Mouse (Mus musculus) small intestine, adult 2 months (tissue): ENCODE measurements around the gene Cry1. TPM values are rescaled to one million over a fixed set of nuclear protein-coding genes. Genes with fewer than 3 reads are reported as not detected.

Experiments used
- H3K27ac ChIP-seq: fragments of 200-500 bp; 2 replicates; pipeline ENCODE4 v1.5.1; 2012; ENCODE audit warnings: low read depth, low read length, control low read depth, inconsistent platforms; ENCODE audit not compliant: insufficient read depth
- H3K27me3 ChIP-seq: fragments of 200-500 bp; 2 replicates; pipeline ENCODE4 v1.6.1; 2012; ENCODE audit warnings: mild to moderate bottlenecking, moderate library complexity, low read length, inconsistent platforms; ENCODE audit not compliant: control insufficient read depth, insufficient read depth
- H3K36me3 ChIP-seq: fragments of 200-500 bp; 2 replicates; pipeline ENCODE4 v1.6.1; 2012; ENCODE audit warnings: mild to moderate bottlenecking, low read length, control low read depth, inconsistent platforms; ENCODE audit not compliant: control insufficient read depth, insufficient read depth
- H3K4me1 ChIP-seq: fragments of 200-500 bp; 2 replicates; pipeline ENCODE4 v1.6.1; 2012; ENCODE audit warnings: low read length, inconsistent platforms, mixed read lengths; ENCODE audit not compliant: control insufficient read depth, insufficient read depth, insufficient read length
- H3K4me3 ChIP-seq: fragments of 200-500 bp; 2 replicates; pipeline ENCODE4 v1.5.1; 2012; ENCODE audit warnings: low read depth, mild to moderate bottlenecking, control low read depth, inconsistent platforms, low read length, moderate library complexity
- CTCF ChIP-seq: fragments of 200-500 bp; IDR thresholded peaks from 2 replicates; pipeline ENCODE4 v1.5.1; 2012; ENCODE audit warnings: low read depth, mild to moderate bottlenecking, control low read depth, inconsistent platforms, low read length, moderate library complexity, mixed read lengths; ENCODE audit not compliant: insufficient replicate concordance, insufficient read length; ENCODE audit errors: extremely low read depth
- POLR2A ChIP-seq: fragments of 200-500 bp; IDR thresholded peaks from 2 replicates; pipeline ENCODE4 v1.6.1; 2012; ENCODE audit warnings: low read depth, mild to moderate bottlenecking, control low read depth, inconsistent platforms, low read length, moderate library complexity
- WGBS: fragments of 180-500 bp; shearing (Covaris S2); methylation state at CpG from one replicate; pipeline ENCODE4 v1.1.7; 2018; 5-methylcytosine and 5-hydroxymethylcytosine counted together
- polyA plus RNA-seq: library from polyadenylated mRNA; depleted of rRNA; stranded (reverse); fragments of >200 nt; gene quantifications from 2 replicates; pipeline ENCODE4 v1.2.3, GENCODE M21; 2012

Cry1 gene
- polyA plus RNA-seq, 1 experiment, result 14.7 TPM

DNA sequence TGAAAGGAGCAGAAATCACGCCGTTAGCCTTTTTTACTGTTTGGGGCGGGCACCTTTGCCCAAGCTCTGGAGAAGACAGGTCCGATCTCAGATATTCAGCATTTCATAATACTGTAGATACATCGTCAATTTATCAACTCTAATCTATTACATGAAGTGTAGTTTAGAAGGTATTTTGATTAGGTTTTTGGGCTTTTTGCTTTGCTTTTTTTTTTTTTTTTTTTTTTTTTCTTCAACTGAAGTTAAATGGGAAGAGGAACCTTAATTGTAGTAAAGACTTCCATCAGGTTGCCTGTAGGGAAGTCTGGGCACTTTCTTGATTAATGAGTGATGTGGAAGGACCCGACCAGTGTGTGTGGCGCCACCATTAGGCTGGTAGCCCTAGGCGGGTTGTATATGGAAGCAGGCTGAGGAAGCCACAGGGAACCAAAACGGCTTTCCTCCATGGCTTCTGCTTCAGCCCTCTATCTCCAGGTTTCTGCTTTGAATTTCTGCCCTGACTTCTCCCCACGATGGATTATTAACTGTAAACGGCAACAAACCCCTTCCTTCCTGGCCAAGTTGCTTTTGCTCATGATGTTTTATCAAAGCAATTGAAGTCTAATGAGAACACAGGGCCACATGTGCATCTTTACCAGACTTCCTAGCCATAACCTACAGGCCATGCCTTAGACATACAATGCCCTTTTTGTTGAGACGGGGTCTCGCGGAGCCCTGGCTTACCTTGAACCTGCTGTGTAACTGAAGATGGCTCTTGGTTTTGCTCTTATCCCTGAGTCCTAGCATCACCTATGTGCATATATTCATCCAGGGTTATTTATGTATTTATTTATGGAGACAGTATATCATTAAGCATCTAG lies 1.0 kb upstream of the Cry1 start:
- H3K36me3 ChIP-seq, result no peaks in the 10 kb centered on the region
- peak overlapping the region; percentile 72 for H3K4me3 ChIP-seq
- peak overlapping the region; percentile 83 for H3K27ac ChIP-seq
- H3K27me3 ChIP-seq, result no peaks in the 10 kb centered on the region
- no peaks in the 10 kb centered on the region; the same call in 1 of the 2 replicates for H3K4me1 ChIP-seq
- WGBS, result 23% methylated on average over 14 of the region's 14 CpGs
- TF ChIP-seq CTCF, result 0 out of 2 replicates have a peak, but pooled peaks have one; percentile 20
- no peak for TF ChIP-seq POLR2A

- under 1% methylated on average over 95 of the region's 95 CpGs for WGBS
- Histone ChIP-seq H3K4me1 (peaks cover 2% of the 10 kb centered on the region; the same call in 1 of the 2 replicates), H3K4me3 (peak overlapping the region; percentile 72), H3K27ac (peak overlapping the region; percentile 56), H3K36me3 (no peaks in the 10 kb centered on the region), H3K27me3 (no peaks in the 10 kb centered on the region)
- TF ChIP-seq POLR2A, result no peak
These were observed 482 bp downstream of the Cry1 start for GRCm38 (mm10) chr10:85184201-85184963.

- no peaks in the 10 kb centered on the region for H3K36me3 ChIP-seq
- H3K27me3 ChIP-seq, result no peaks in the 10 kb centered on the region
- peak overlapping the region; percentile 5; the same call in 1 of the 2 replicates for H3K4me3 ChIP-seq
- H3K4me1 ChIP-seq, result peaks cover 4% of the 10 kb centered on the region; the same call in 1 of the 2 replicates
- under 1% methylated on average over 11 of the region's 11 CpGs for WGBS
- TF ChIP-seq POLR2A (no peak), CTCF (no peak)
- peak overlapping the region; percentile 57 for H3K27ac ChIP-seq
These were observed 1.2 kb downstream of the Cry1 start for GRCm38 (mm10) chr10:85183619-85184018.

GRCm38 (mm10) chr10:85182766-85183165 lies 2.1 kb downstream of the Cry1 start:
- peaks cover 4% of the 10 kb centered on the region; the same call in 1 of the 2 replicates for H3K4me1 ChIP-seq
- no peaks in the 10 kb centered on the region for H3K36me3 ChIP-seq
- 85% methylated on average over 10 of the region's 10 CpGs for WGBS
- no peak overlapping the region for H3K4me3 ChIP-seq
- no peak for TF ChIP-seq CTCF
- TF ChIP-seq POLR2A, result no peak
- no peaks in the 10 kb centered on the region for H3K27me3 ChIP-seq
- no peak overlapping the region for H3K27ac ChIP-seq

GRCm38 (mm10) chr10:85176640-85177039 lies 8.2 kb downstream of the Cry1 start:
- H3K4me1 ChIP-seq, result peaks cover 12% of the 10 kb centered on the region; the same call in 1 of the 2 replicates

DNA sequence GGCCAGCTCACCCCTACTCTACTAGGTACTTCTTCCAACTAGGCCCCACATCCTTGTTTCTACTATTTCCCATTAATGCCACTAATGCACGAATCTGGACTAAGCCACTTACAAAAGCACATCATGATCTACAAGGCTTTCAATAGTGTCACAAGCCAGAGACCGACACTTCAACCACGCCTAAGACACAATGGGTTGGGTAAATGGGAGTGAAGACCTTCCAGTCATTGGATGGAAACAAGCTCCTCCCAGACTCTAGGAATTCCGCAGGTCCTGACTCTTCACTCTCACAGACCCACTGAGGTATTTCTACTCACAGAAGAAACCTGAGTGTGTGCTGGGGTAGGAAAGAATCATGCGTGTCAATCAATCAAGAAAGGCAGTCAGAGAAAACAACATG lies 19.6 kb downstream of the Cry1 start:
- Histone ChIP-seq H3K36me3 (no peaks in the 10 kb centered on the region), H3K4me3 (no peak overlapping the region), H3K4me1 (no peaks in the 10 kb centered on the region; the same call in 1 of the 2 replicates), H3K27me3 (no peaks in the 10 kb centered on the region), H3K27ac (no peak overlapping the region)
- TF ChIP-seq CTCF (no peak), POLR2A (no peak)
- WGBS, result 92% methylated on average over 5 of the region's 5 CpGs

More at GRCm38 (mm10) chr10:85176640-85177039, 8.2 kb downstream of the Cry1 start:
- Histone ChIP-seq H3K27me3 (no peaks in the 10 kb centered on the region), H3K4me3 (no peak overlapping the region), H3K27ac (no peak overlapping the region), H3K36me3 (no peaks in the 10 kb centered on the region)
- TF ChIP-seq POLR2A (no peak), CTCF (no peak)
- WGBS, result 29% methylated on average over 2 of the region's 2 CpGs

- WGBS, result 94% methylated on average over 13 of the region's 13 CpGs
- Histone ChIP-seq H3K27ac (no peak overlapping the region), H3K4me3 (no peak overlapping the region), H3K36me3 (no peaks in the 10 kb centered on the region), H3K4me1 (no peaks in the 10 kb centered on the region; the same call in 1 of the 2 replicates), H3K27me3 (no peaks in the 10 kb centered on the region)
- no peak for TF ChIP-seq POLR2A
- TF ChIP-seq CTCF, result no peak
These were observed 20.1 kb downstream of the Cry1 start for GRCm38 (mm10) chr10:85164791-85165190.
